Mouse (Mus musculus): ENCODE measurements around the gene Lrrc27.

The Lrrc27 gene

DNA sequence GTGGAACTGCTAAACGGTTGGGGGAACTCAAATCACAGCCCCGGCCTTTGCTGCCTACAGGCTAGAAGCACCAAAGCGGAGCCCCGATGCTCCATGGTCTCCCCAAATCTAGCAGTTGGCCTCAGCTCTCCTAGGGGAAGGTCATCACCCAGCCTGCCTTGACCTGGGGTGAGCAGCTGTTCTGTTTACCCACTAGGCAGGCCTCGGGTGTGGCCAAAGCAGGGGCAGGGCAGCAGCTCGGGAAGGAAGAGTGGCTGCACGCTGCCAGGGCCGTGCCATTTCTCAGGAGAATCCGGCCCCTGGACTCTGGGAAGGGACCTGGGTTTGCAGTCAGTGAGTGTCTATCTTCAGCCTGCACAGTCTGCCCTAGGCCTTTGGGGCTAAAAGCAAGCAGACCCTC lies 40.2 kb downstream of the Lrrc27 start:
- in situ Hi-C loops (cut with MboI; ENCODE audit: low pct_unique_long_range_greater_than_20kb in 1 of 2, low sequenced_read_pairs in 2 of 2, unreplicated experiment in 1 of 2): no loop called here

DNA sequence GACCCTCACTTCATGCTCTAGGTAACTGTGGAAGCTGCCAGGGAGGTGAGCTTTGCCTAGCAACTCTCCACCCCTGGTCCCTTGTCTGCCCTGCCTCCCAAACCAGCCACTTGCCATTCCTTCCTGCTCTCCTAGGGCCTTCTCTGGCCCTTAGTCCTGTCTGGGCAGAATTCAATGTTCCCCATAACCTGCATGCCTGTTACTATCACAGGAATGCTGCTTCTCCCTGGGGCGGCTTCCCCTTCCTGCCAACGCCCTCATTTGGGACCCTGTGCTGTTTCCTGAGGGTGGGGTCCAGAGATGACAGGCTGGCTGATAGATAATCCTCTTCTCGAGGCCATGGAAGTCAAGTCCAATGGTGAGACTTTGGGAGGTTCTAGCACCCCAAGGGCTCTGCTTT lies 40.7 kb downstream of the Lrrc27 start:
- in situ Hi-C loops (cut with MboI; ENCODE audit: low pct_unique_long_range_greater_than_20kb in 1 of 2, low sequenced_read_pairs in 2 of 2, unreplicated experiment in 1 of 2): no loop called here

DNA sequence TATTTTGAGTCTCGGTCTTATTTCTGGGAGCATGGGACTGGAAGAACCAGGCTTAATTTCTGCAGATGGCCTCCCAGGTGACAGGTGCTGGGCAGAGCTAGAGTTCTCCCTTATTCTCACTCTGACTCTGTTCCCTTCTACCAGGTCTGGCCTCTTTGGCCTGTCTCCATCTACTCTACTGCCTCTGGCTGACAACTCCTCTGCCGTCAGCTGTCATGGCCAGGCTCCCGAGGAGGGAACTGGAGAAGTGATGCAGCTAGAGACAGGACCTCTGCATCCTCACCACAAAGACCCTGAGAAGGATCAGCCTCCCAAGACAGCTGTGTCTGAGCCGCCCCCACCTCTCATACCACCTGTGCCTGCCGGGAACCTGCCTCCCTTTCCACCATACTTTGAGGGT lies 41.8 kb downstream of the Lrrc27 start:
- in situ Hi-C loops (cut with MboI; ENCODE audit: low pct_unique_long_range_greater_than_20kb in 1 of 2, low sequenced_read_pairs in 2 of 2, unreplicated experiment in 1 of 2): no loop called here

DNA sequence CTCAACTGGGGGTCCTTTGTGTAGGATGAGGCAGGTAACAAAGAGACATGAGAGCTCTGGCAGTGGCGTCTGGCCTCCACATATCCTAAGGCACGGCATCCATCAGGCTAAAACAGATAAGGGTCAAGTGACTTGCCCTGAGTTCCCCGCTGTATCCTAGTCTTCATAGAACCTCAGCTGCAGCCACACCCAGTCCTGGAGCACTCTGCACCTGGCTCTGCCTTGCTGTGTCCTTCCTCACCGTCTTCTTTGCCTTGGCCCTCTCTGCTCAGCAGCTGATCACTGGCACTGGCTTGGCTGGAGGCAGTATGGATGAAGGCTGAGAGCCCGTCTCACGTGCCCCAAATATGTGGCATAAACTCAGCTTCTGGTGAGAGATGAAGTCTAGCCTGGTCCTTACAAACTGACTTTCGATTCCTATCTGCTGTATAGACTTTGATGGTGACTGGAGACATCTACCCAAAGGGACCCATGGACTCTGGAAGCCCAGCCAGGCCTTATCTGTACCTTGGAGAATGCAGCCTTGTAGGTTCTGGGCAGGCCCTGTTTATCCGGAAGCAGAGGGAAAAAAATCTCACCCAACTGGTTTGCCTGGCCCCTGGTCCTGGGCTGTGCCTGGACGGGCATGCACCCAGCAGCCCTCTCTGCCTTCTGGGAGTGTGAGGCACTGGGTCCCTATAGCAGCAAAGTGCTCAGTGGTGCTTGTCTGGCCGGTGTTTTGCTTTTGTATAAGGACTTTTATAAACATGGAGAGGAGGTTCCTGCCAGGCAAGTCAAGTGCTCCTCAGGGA lies 45.2 kb downstream of the Lrrc27 start:
- in situ Hi-C loops (cut with MboI; ENCODE audit: low pct_unique_long_range_greater_than_20kb in 1 of 2, low sequenced_read_pairs in 2 of 2, unreplicated experiment in 1 of 2): no loop called here

DNA sequence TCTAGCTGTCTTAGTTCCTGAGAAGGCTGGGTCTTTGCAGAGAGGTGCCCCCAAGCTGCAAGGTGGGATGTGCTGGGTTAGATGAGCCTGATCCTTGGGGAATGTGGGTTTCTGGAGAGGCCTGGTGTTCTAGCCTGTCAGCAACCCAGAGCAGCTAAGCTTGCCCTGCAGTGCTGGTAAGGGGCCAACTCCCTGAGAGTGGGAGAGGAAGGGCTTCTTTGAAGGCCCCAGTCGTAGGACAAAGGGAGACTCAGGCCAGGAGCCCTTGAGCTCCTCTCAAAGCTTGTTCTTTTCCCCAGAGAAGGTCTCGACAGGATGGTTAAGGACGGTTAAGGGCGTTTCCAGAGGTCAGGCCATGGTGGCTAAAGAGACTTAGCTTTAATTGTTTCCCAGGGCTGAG lies 51.5 kb downstream of the Lrrc27 start:
- in situ Hi-C loops (cut with MboI; ENCODE audit: low pct_unique_long_range_greater_than_20kb in 1 of 2, low sequenced_read_pairs in 2 of 2, unreplicated experiment in 1 of 2): no loop called here

DNA sequence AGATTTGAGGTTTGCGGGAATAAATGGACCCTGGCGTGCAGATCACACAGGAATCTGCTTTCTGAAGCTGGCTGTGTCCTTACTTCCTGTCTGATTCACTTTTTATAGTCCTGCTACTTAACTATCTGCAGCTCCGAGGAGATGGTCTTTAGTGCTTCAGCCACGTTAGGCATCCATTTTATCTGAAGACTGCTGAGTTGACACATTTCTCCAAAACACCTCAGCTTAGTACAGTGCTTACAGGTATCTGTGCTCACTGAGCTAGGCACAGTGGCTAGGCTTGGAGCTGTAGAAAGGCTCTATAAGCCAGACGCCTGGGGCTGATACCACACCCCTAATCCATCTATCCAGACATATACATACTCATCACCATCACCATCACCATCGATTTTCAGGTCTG lies 52.8 kb downstream of the Lrrc27 start:
- in situ Hi-C loops (cut with MboI; ENCODE audit: low pct_unique_long_range_greater_than_20kb in 1 of 2, low sequenced_read_pairs in 2 of 2, unreplicated experiment in 1 of 2): no loop called here

DNA sequence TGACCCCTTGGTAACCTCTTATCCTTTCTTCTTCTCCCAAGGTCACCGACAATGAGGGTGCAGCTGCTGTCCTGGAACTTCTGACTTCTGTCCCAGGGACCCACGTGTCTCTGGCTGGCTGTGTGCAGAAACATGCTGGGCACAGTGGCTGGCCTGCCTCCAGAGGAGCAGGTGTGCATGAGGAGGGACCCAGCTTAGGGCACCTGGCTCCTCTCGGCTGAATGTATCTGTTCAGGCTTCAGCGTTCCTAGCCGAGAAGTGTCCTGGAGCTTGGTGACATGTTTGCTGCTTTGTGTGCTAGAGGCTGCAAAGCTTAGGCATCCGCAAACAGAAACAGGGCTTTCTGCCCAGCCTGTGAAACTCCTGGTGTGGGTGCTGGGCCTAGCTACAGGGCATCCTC lies 53.6 kb downstream of the Lrrc27 start:
- in situ Hi-C loops (cut with MboI; ENCODE audit: low pct_unique_long_range_greater_than_20kb in 1 of 2, low sequenced_read_pairs in 2 of 2, unreplicated experiment in 1 of 2): no loop called here

DNA sequence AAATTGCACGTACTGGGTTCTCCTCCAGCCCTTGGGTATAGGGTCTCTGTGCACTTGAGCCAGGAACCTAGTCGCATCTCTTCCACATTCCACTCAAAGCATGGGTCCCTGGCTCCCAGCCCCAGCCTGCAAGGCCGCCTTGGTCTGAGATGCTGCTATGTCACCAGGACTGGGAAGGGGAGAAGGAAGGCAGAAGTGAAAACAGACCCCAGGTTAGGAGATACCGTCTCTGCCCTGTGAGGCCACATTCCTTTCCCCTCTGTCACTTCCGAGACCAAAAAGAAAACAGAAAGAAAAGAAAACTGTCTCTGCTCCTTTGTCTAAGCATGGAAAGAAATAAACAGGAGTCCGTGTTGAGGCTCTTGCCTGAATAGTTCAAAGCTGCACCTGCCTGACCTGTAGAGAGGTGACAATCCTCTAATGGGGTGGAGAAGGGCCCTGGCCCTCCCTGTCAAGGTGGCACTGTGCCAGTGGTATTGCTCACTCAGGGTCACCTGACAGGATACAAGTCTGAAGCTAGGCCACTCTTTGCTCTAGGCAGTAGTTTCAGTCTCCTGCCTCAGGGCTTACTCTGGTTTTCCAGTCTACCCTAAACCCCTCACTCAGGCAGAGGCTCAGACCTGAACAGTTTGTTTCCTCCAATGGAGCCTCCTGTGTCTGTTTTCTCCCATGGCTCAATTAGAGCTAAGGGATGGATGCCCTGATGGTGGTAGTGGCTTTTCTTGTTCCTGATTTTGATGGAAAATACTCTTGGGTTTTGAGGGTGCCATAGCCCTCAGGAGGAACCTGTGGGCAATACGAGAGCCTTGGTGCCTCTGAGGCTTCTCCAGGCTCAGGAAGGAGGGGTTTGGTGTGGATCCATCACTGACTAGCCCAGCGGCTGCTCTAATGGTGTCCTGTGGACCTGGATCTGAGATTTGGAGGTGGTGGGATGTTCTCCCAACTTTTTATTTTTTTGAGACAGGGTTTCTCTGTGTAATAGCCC lies 54.4 kb downstream of the Lrrc27 start:
- in situ Hi-C loops (cut with MboI; ENCODE audit: low pct_unique_long_range_greater_than_20kb in 1 of 2, low sequenced_read_pairs in 2 of 2, unreplicated experiment in 1 of 2): no loop called here

DNA sequence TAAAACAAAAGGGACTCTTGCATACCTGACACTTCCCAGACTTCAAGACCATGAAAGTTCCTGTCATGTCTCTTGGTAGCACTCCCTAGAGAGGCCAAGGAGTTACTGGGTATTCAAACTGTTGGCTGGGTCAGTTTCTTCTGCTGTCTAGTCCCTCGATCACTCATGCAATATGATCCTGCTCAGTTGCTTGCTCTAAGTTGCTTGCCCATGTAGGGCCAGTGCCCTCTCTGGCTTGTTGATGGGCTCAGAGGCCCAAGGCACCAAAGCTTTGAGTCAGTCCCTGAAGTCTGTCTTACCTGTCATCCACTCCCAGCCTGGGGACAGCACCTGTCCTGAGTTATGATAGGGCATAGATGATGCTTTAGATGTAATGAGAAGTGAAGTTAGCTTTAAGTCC lies 58.0 kb downstream of the Lrrc27 start:
- in situ Hi-C loops (cut with MboI; ENCODE audit: low pct_unique_long_range_greater_than_20kb in 1 of 2, low sequenced_read_pairs in 2 of 2, unreplicated experiment in 1 of 2): no loop called here

DNA sequence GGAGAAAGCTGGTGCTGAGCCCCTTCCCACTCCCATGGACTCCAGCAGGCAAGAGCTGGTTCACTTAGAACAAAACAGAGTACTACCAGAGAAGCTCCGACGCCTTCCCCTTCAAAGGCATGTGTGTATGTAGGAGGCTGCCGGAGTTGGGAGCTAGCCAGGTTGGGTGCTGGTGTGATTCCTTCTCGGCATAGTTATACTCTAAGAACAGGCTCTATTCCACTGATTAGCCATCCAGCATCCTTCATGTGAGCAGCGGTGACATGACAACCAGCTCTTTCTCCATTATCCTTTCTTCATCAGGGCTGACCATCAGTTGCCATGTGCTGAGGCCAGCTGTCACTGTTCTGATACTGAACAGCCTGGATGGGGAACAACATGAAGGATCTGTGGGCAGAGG lies 59.1 kb downstream of the Lrrc27 start:
- in situ Hi-C loops (cut with MboI; ENCODE audit: low pct_unique_long_range_greater_than_20kb in 1 of 2, low sequenced_read_pairs in 2 of 2, unreplicated experiment in 1 of 2): no loop called here

DNA sequence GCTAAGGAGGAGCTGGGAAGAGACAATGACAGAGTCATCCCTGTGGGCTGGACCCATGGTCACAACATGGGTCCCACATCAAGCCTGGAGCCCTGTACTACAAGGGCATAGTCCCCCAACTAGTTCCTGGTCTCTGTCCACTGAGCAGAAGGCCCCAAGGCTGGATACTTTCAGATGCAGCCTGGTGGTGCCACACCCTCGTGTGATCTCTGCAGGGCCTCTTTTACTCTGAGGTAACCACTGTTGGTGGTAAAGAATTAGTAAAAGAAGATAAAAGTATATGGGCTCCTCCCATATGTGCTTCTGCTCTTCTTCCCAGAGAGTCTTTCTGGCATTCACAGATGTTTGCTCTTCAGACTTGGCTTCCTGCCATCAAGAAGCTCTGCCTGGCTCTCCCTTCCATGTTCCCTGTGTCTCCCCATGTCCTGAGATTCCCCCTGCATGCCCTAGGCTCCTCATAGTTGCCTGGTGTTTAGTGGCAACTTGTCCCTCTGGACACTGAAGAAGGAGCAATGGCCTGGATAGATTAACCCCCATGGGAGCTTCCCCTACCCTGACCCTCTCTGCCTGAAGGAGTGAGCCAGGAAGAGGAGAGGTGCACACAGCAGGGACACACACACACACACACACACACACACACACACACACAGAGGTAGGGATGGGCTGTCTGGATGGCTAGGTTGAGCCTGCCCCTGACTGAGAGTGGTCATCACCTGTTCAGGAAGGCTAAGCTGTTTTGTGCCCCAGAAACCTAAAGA lies 60.0 kb downstream of the Lrrc27 start:
- in situ Hi-C loops (cut with MboI; ENCODE audit: low pct_unique_long_range_greater_than_20kb in 1 of 2, low sequenced_read_pairs in 2 of 2, unreplicated experiment in 1 of 2): no loop called here

DNA sequence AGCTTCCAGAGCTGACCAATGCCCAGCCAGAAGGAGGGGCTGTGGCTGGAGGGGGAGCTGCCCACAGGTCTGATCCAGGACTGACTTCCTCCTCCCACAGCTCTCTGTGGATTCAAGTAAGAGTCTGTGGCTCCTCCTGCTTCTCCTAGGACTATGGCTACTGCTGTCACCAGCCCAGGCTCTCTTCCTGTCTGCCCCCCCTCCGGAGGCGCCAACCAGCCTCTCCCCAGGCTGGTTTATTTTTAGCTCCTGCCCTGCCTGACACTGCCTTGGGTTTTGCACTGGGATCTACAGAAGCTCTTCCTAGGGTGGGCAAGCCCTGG lies 60.6 kb downstream of the Lrrc27 start:
- in situ Hi-C loops (cut with MboI; ENCODE audit: low pct_unique_long_range_greater_than_20kb in 1 of 2, low sequenced_read_pairs in 2 of 2, unreplicated experiment in 1 of 2): no loop called here

DNA sequence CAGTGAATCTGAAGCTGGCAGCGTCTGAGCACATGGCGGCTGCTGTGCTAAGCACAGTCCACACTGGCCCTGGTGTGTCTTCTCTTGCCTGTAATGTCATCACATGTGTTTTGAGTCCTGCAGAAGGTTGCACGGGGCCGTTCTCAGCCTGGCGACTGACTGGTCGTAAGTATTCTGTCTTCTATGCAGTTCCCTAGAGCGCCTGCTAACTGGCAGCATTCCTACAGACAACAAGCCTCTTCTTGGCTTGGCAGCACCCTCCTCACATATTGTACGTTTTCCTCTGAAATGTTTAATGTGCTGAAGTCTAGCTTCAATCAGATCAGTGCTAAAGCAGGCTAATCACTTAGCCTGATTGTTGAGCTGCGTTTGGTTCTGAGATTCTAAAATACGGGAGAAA lies 62.8 kb downstream of the Lrrc27 start:
- in situ Hi-C loops (cut with MboI; ENCODE audit: low pct_unique_long_range_greater_than_20kb in 1 of 2, low sequenced_read_pairs in 2 of 2, unreplicated experiment in 1 of 2): no loop called here

DNA sequence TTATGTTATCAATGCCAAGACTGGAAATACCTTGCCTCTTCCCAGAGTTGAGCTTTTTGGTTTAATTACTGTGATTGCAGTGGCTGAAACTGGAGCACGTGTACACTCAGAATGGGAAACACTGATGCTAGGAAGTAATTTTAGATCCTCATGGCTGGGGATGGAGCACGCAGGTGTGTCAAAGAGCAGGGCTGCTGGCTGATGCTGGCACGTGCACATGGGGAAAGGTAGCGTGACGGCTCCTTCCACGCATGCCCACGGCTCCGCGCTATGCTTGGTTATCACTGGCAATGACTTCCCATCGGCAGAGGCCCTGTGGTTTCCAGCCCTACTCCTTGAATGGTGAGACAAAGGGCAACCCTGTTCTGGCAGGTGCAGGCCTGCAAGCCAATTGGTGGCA lies 63.4 kb downstream of the Lrrc27 start:
- in situ Hi-C loops (cut with MboI; ENCODE audit: low pct_unique_long_range_greater_than_20kb in 1 of 2, low sequenced_read_pairs in 2 of 2, unreplicated experiment in 1 of 2): no loop called here

DNA sequence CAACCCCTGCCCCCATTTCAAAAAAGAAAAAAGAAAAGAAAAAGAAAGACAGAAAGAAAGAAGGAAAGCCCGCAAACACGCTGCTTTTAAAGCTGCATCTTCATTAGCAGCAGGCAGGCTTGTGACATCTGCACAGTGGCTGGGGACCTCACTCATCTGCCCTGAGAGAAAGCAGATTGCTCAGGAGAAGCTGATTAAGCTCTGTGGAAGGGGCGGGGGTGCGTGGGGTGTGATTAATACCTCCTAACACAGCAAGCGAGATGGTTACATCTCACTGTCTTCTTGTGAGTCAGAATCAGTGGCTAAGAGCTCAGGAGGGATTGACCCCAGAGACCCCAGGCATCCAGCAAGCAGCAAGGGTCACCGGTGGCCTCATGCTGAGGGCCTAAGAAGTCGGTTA lies 64.7 kb downstream of the Lrrc27 start:
- in situ Hi-C loops (cut with MboI; ENCODE audit: low pct_unique_long_range_greater_than_20kb in 1 of 2, low sequenced_read_pairs in 2 of 2, unreplicated experiment in 1 of 2): no loop called here

DNA sequence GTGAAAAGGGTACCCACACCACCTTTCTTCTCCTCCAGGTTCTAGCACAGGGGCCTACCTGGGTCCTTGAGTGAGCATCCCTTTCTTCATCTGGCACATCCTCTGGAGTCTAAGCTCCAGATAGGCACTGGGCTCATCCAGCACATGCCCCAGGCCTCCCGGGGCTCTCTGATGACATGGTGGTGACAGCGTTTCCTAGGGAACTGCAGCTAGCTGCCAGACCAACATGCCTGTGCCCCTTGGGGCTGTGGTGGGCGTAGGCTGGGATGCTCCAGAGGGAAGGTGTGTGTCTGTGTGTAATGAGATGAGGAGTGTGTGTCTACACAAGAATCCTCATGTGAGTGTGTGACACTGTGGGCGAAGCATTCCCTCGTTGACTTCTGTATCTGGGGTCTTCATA lies 66.8 kb downstream of the Lrrc27 start:
- in situ Hi-C loops (cut with MboI; ENCODE audit: low pct_unique_long_range_greater_than_20kb in 1 of 2, low sequenced_read_pairs in 2 of 2, unreplicated experiment in 1 of 2): no loop called here

DNA sequence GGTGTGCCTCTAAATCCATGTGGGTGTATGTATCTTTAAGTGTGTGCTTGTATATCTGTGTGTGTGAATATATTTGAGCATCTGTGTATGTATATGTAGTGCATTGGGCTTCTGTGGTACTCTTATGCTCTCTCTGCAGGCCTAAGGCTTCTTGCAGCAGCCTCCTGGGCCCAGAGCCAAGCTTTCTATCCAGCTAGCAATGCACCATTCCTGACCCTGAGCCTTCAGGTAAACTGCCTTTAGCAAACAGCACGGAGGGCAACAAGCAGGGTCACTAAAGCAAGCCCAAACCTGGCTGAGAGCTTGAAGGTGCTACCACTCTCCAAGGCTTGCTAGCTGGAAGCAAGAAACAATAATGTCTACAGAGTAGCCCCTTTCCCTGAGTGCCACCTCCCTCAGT lies 67.3 kb downstream of the Lrrc27 start:
- in situ Hi-C loops (cut with MboI; ENCODE audit: low pct_unique_long_range_greater_than_20kb in 1 of 2, low sequenced_read_pairs in 2 of 2, unreplicated experiment in 1 of 2): no loop called here

DNA sequence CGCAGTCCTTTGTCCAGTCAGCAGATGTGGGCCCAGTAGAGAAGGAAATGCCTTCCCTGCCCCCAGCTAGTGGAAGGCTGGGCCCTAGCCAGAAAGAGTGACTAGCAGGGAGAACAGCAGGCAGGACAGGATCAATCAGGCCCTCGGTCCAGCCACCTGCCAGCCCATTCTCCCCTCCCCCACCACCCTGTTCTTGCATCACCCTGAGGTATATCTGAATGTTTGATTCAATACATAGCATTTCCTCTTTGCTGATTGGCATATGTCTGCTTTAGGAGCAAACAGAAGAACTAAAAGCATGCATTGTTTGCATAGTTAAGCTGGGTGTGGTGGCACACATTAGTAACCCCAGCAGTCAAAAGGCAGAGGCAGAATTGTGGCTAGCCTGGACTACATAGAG lies 68.4 kb downstream of the Lrrc27 start:
- in situ Hi-C loops (cut with MboI; ENCODE audit: low pct_unique_long_range_greater_than_20kb in 1 of 2, low sequenced_read_pairs in 2 of 2, unreplicated experiment in 1 of 2): no loop called here

DNA sequence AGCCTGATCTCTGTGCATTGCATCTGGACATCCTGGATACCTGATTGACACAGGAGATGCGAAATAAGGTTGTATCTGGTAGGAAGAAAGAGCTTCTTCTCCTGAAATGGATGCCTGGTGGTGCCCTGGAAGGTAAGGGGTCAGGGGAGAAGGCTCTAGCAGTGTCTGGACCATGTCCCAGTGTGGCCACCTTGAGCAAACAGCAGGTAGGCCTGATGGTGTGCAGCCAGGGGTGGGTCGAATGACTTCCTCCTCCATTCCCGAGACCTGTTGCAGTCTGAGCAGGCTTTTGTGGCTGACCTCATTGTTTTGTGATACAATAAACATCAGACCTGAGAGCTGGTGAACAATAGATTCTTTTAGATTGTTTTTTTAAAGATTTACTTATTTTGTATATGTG lies 69.2 kb downstream of the Lrrc27 start:
- in situ Hi-C loops (cut with MboI; ENCODE audit: low pct_unique_long_range_greater_than_20kb in 1 of 2, low sequenced_read_pairs in 2 of 2, unreplicated experiment in 1 of 2): no loop called here
